Mouse (Mus musculus): ENCODE results near the gene 2310034C09Rik. TPM values are rescaled to one million over a fixed set of nuclear protein-coding genes. Genes with fewer than 3 reads are reported as not detected.
"Not testable (repeated sequence)": the region's sequence is repeated elsewhere in the genome, so short reads cannot be mapped to it uniquely, and the experiment has no call there.

Gene 2310034C09Rik
- not detected in 2 replicates for total RNA-seq (2015; ENCODE audit: low replicate concordance)
- not detected in 2 replicates for total RNA-seq (2017; ENCODE audit: low replicate concordance)

- not testable (repeated sequence) for ATAC-seq (replicated peaks; ENCODE audit: low FRiP score, poor library complexity, severe bottlenecking)
Measured at GRCm38 (mm10) chr16:88758547-88758946, at the start of gene 2310034C09Rik. Gene 2310034C09Rik (plus strand): TSS chr16:88758847.

DNA sequence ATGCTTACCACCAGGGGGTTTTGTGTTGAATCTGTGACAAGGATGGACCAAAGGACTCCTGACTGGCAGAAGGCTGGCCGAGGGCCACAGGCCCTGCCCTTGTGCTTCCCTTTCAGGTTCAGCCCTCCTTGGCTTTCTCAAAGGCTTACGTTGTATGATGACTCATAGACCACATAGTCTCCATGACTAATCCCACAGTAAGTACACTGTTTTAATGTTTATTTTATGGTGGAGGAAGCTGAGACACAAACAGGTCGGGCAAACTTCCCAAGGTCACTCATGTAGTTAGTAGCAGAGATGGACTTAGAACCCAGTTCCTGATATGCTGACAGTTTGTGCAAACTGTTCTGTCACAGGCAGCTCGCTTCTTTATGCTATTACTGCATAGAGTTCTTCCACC is 47.9 kb upstream of the 2310034C09Rik start:
- no peak for ATAC-seq (replicated peaks; ENCODE audit: low FRiP score, poor library complexity, severe bottlenecking)

DNA sequence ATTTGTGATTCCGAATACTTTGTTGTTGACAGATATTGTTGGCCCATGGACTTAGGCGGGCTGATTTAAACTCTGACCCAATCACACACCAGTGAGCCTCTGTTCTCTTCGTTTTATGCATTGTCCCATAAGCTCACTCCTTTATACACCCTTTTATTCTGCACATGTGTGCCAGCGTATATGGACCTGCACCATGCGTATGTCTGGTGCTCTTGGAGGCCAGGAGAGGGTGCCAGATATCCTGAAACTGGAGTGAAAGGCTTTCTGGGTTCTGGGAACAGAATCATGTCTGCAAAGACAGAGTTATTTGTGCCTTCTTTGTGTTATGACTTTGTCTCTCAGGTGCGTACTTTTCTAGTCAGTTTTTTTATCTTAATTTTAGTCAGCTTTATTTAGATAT is 47.4 kb upstream of the 2310034C09Rik start:
- ATAC-seq (replicated peaks; ENCODE audit: low FRiP score, poor library complexity, severe bottlenecking), result no peak

GRCm38 (mm10) chr16:88716549-88716948 is 42.1 kb upstream of the 2310034C09Rik start:
- no peak for ATAC-seq (replicated peaks; ENCODE audit: low FRiP score, poor library complexity, severe bottlenecking)

- no peak for ATAC-seq (replicated peaks; ENCODE audit: low FRiP score, poor library complexity, severe bottlenecking)
Measured at GRCm38 (mm10) chr16:88720031-88720430, 38.6 kb upstream of the 2310034C09Rik start.

- no peak for ATAC-seq (replicated peaks; ENCODE audit: low FRiP score, poor library complexity, severe bottlenecking)
Measured at GRCm38 (mm10) chr16:88728812-88729275, 29.8 kb upstream of the 2310034C09Rik start, which contains the start of gene Krtap13-1. Gene Krtap13-1 (plus strand): TSS chr16:88728862.

- no peak for ATAC-seq (replicated peaks; ENCODE audit: low FRiP score, poor library complexity, severe bottlenecking)
Measured at GRCm38 (mm10) chr16:88735391-88735790, 23.3 kb upstream of the 2310034C09Rik start.

DNA sequence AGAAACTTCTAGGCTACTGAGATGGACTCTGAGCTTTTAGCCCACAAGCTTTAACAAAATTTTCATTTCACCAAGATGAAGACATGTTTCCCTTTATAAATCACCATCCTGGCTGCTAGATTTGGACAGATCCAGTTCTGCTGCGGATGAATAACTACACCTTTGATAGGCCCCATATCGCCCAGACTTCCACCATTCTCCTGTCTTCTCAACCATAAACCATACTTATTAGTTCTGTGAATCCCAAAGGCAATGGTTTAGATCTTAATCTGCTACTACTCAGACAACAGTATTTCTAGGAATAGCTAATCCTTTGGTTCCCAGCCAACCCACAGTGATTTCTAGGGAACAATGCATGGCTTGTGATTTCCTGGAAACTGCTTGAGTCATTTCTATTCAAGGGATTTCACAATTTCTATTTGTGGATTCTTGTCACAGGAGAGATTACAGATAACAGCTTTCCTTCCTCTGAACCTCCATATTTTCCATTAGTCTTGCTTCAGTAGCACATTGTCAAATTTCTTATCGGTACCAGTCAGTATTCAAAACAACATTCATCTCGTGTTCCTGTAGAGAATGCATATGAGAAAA is 13.8 kb upstream of the 2310034C09Rik start:
- ATAC-seq (replicated peaks; ENCODE audit: low FRiP score, poor library complexity, severe bottlenecking), result no peak

DNA sequence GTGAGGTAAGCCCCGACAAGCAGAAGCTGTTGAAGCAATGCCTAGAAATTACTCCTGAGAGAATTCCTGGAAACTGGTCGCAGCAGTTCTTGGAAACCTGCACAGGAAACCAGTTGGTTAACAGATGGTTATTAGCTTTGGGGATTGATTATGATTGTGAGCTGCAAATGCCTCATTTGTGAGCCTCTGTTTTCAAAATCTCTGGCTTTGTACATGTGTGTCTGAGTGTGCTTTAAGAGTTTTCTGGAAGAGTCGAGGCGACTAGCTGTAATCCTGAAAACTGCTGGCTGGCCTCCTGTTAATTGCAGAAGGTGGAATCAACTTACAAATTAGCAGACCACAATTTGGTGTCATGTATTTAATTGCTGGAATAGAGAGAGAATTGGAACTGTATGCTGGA is 10.7 kb upstream of the 2310034C09Rik start:
- ATAC-seq (replicated peaks; ENCODE audit: low FRiP score, poor library complexity, severe bottlenecking), result no peak

GRCm38 (mm10) chr16:88751535-88751934 is 7.1 kb upstream of the 2310034C09Rik start, which contains the start of gene Krtap13:
Gene Krtap13 (minus strand): TSS chr16:88751635.
- ATAC-seq (replicated peaks; ENCODE audit: low FRiP score, poor library complexity, severe bottlenecking), result not testable (repeated sequence)

DNA sequence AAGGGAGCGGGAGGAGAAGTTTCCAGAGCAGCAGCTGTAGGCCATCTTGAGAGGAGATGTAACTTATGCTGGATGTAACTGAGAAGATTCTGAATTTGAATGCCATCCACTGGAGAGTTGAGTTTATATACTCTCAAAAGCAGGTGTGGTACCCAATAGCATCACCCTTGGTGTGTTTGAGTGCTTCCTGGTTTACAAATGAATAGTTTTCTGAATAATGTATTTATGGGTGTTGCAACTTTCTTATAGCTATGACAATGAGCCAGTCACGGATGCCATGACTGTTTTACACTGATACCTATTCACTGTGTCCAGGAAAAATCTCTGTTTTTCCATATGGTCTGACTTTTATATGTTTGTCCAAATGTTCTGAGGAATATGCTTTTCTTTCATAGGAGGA is 15.5 kb downstream of the 2310034C09Rik start, which contains the start of gene 2310057N15Rik:
2310057N15Rik (minus strand) TSS at position 101 of the 400 bp plus-strand sequence.
- ATAC-seq (replicated peaks; ENCODE audit: low FRiP score, poor library complexity, severe bottlenecking), result no peak

DNA sequence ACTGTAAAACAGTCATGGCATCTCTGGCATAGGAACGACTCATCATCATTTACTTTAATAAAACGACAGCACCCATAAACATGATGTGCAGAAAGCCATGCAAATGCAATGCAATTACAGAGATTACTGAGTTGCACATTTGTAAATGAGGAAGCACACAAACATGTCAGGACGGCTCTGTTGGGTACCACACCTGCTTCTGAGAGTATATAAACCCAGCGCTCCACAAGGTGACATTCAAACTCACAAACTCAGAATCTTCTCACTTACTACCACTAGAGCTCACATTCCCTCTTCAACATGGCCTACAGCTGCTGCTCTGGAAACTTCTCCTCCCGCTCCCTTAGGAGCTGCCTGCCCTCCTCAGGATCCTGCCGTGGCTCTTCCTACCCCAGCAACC is 18.9 kb downstream of the 2310034C09Rik start, which contains the start of gene Gm5965:
Gm5965 (plus strand) TSS at position 301 of the 400 bp plus-strand sequence.
- no peak for ATAC-seq (replicated peaks; ENCODE audit: low FRiP score, poor library complexity, severe bottlenecking)

DNA sequence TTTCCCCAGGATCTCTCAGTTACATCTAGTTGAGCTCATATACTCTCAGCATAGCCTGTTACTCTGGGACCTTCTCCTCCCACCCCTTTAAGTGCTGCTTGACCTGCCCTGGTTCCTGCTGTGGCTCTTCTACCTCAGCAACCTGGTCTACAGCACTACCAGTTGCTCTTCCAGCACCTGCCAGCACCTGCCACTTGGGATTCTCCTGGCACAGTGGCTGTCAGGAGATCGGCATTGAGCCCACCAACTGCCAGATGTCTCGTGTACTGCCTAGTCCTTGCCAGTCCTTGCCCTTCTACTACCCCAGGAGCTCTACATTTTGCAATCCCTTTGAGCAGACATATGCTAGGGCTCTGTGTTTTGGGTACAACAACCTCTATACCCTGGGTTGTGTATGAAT is 28.1 kb downstream of the 2310034C09Rik start:
- no peak for ATAC-seq (replicated peaks; ENCODE audit: low FRiP score, poor library complexity, severe bottlenecking)

Other genes with a start within 250 kb of the 2310034C09Rik start
- not detected in 2 replicates for gene Cldn8, start 195.7 kb upstream of the 2310034C09Rik start, total RNA-seq (2015; ENCODE audit: low replicate concordance)
- gene Cldn8, start 195.7 kb upstream of the 2310034C09Rik start, total RNA-seq (2017; ENCODE audit: low replicate concordance), result not detected in 2 replicates
- not detected in 2 replicates for gene Krtap24-1, start 146.6 kb upstream of the 2310034C09Rik start, total RNA-seq (2015; ENCODE audit: low replicate concordance)
- not detected in 2 replicates for gene Krtap24-1, start 146.6 kb upstream of the 2310034C09Rik start, total RNA-seq (2017; ENCODE audit: low replicate concordance)
- gene 2310079G19Rik, start 131.2 kb upstream of the 2310034C09Rik start, total RNA-seq (2015; ENCODE audit: low replicate concordance), result not detected in 2 replicates
- gene 2310079G19Rik, start 131.2 kb upstream of the 2310034C09Rik start, total RNA-seq (2017; ENCODE audit: low replicate concordance), result not detected in 2 replicates
- not detected in 2 replicates for gene Krtap26-1, start 111.1 kb upstream of the 2310034C09Rik start, total RNA-seq (2015; ENCODE audit: low replicate concordance)
- gene Krtap26-1, start 111.1 kb upstream of the 2310034C09Rik start, total RNA-seq (2017; ENCODE audit: low replicate concordance), result not detected in 2 replicates
- gene Krtap27-1, start 87.2 kb upstream of the 2310034C09Rik start, total RNA-seq (2015; ENCODE audit: low replicate concordance), result not detected in 2 replicates
- gene Krtap27-1, start 87.2 kb upstream of the 2310034C09Rik start, total RNA-seq (2017; ENCODE audit: low replicate concordance), result not detected in 2 replicates
- not detected in 2 replicates for gene 2310061N02Rik, start 50.9 kb upstream of the 2310034C09Rik start, total RNA-seq (2015; ENCODE audit: low replicate concordance)
- not detected in 2 replicates for gene 2310061N02Rik, start 50.9 kb upstream of the 2310034C09Rik start, total RNA-seq (2017; ENCODE audit: low replicate concordance)
- not detected in 2 replicates for gene Krtap13-1, start 30.0 kb upstream of the 2310034C09Rik start, total RNA-seq (2015; ENCODE audit: low replicate concordance)
- gene Krtap13-1, start 30.0 kb upstream of the 2310034C09Rik start, total RNA-seq (2017; ENCODE audit: low replicate concordance), result not detected in 2 replicates
- gene Krtap13, start 7.2 kb upstream of the 2310034C09Rik start, total RNA-seq (2015; ENCODE audit: low replicate concordance), result not detected in 2 replicates
- not detected in 2 replicates for gene Krtap13, start 7.2 kb upstream of the 2310034C09Rik start, total RNA-seq (2017; ENCODE audit: low replicate concordance)
- not detected in 2 replicates for gene 2310057N15Rik, start 15.4 kb downstream of the 2310034C09Rik start, total RNA-seq (2015; ENCODE audit: low replicate concordance)
- not detected in 2 replicates for gene 2310057N15Rik, start 15.4 kb downstream of the 2310034C09Rik start, total RNA-seq (2017; ENCODE audit: low replicate concordance)
- gene Gm5965, start 19.0 kb downstream of the 2310034C09Rik start, total RNA-seq (2015; ENCODE audit: low replicate concordance), result not detected in 2 replicates
- not detected in 2 replicates for gene Gm5965, start 19.0 kb downstream of the 2310034C09Rik start, total RNA-seq (2017; ENCODE audit: low replicate concordance)
- gene Gm20741, start 53.4 kb downstream of the 2310034C09Rik start, total RNA-seq (2015; ENCODE audit: low replicate concordance), result not detected in 2 replicates
- gene Gm20741, start 53.4 kb downstream of the 2310034C09Rik start, total RNA-seq (2017; ENCODE audit: low replicate concordance), result not detected in 2 replicates
- gene Krtap15, start 61.4 kb downstream of the 2310034C09Rik start, total RNA-seq (2015; ENCODE audit: low replicate concordance), result not detected in 2 replicates
- not detected in 2 replicates for gene Krtap15, start 61.4 kb downstream of the 2310034C09Rik start, total RNA-seq (2017; ENCODE audit: low replicate concordance)
- not detected in 2 replicates for gene Krtap14, start 67.3 kb downstream of the 2310034C09Rik start, total RNA-seq (2015; ENCODE audit: low replicate concordance)
- gene Krtap14, start 67.3 kb downstream of the 2310034C09Rik start, total RNA-seq (2017; ENCODE audit: low replicate concordance), result not detected in 2 replicates
- not detected in 2 replicates for gene Krtap19-1, start 110.6 kb downstream of the 2310034C09Rik start, total RNA-seq (2015; ENCODE audit: low replicate concordance)
- gene Krtap19-1, start 110.6 kb downstream of the 2310034C09Rik start, total RNA-seq (2017; ENCODE audit: low replicate concordance), result not detected in 2 replicates
- gene Krtap19-2, start 115.4 kb downstream of the 2310034C09Rik start, total RNA-seq (2015; ENCODE audit: low replicate concordance), result not detected in 2 replicates
- not detected in 2 replicates for gene Krtap19-2, start 115.4 kb downstream of the 2310034C09Rik start, total RNA-seq (2017; ENCODE audit: low replicate concordance)
- gene Krtap19-3, start 119.2 kb downstream of the 2310034C09Rik start, total RNA-seq (2015; ENCODE audit: low replicate concordance), result not detected in 2 replicates
- not detected in 2 replicates for gene Krtap19-3, start 119.2 kb downstream of the 2310034C09Rik start, total RNA-seq (2017; ENCODE audit: low replicate concordance)
- gene Krtap19-4, start 126.2 kb downstream of the 2310034C09Rik start, total RNA-seq (2015; ENCODE audit: low replicate concordance), result not detected in 2 replicates
- gene Krtap19-4, start 126.2 kb downstream of the 2310034C09Rik start, total RNA-seq (2017; ENCODE audit: low replicate concordance), result not detected in 2 replicates
- not detected in 2 replicates for gene Krtap19-5, start 137.6 kb downstream of the 2310034C09Rik start, total RNA-seq (2015; ENCODE audit: low replicate concordance)
- not detected in 2 replicates for gene Krtap19-5, start 137.6 kb downstream of the 2310034C09Rik start, total RNA-seq (2017; ENCODE audit: low replicate concordance)
- gene Krtap19-9b, start 173.4 kb downstream of the 2310034C09Rik start, total RNA-seq (2015; ENCODE audit: low replicate concordance), result not detected in 2 replicates
- gene Krtap19-9b, start 173.4 kb downstream of the 2310034C09Rik start, total RNA-seq (2017; ENCODE audit: low replicate concordance), result not detected in 2 replicates
- gene Krtap16-3, start 204.0 kb downstream of the 2310034C09Rik start, total RNA-seq (2015; ENCODE audit: low replicate concordance), result not detected in 2 replicates
- not detected in 2 replicates for gene Krtap16-3, start 204.0 kb downstream of the 2310034C09Rik start, total RNA-seq (2017; ENCODE audit: low replicate concordance)

All from erythroblast, adult 5-6 weeks (primary cell).